Mouse (Mus musculus) thymus, adult 2 months (tissue): Measurements from ENCODE around the gene Dpyd. TPM values are rescaled to one million over a fixed set of nuclear protein-coding genes. Genes with fewer than 3 reads are reported as not detected.

Experiments used
- DNase-seq: peaks from one replicate; pipeline ENCODE4 v3.0.0; 2021
- H3K27ac ChIP-seq: fragments of 200-500 bp; 2 replicates; pipeline ENCODE4 v1.5.1; 2012; ENCODE audit warnings: low read length, control low read depth; ENCODE audit not compliant: control insufficient read depth, insufficient read depth
- H3K27me3 ChIP-seq: fragments of 200-500 bp; 2 replicates; pipeline ENCODE4 v1.6.1; 2012; ENCODE audit warnings: mild to moderate bottlenecking, low read length, moderate library complexity, mixed read lengths; ENCODE audit not compliant: control insufficient read depth, insufficient read depth
- H3K36me3 ChIP-seq: fragments of 200-500 bp; 2 replicates; pipeline ENCODE4 v1.6.1; 2012; ENCODE audit warnings: mild to moderate bottlenecking, low read length, moderate library complexity; ENCODE audit not compliant: control insufficient read depth, insufficient read depth
- H3K4me1 ChIP-seq: fragments of 200-500 bp; replicated peaks from 2 replicates; pipeline ENCODE4 v1.6.1; 2012; ENCODE audit warnings: low read length; ENCODE audit not compliant: control insufficient read depth, insufficient read depth
- H3K4me3 ChIP-seq: fragments of 200-500 bp; 2 replicates; pipeline ENCODE4 v1.5.1; 2012; ENCODE audit warnings: mild to moderate bottlenecking, low read length, control low read depth, moderate library complexity; ENCODE audit not compliant: control insufficient read depth, insufficient read depth
- CTCF ChIP-seq: fragments of 200-500 bp; IDR thresholded peaks from 2 replicates; pipeline ENCODE4 v1.5.1; 2012; ENCODE audit warnings: mild to moderate bottlenecking, control low read depth, low read length, moderate library complexity, borderline replicate concordance; ENCODE audit not compliant: control insufficient read depth, poor library complexity, insufficient read depth; ENCODE audit errors: extremely low read depth
- POLR2A ChIP-seq: fragments of 200-500 bp; IDR thresholded peaks from 2 replicates; pipeline ENCODE4 v1.6.1; 2012; ENCODE audit warnings: mild to moderate bottlenecking, low read length, control low read depth, moderate library complexity; ENCODE audit not compliant: control insufficient read depth, poor library complexity, insufficient read depth; ENCODE audit errors: extremely low read depth
- WGBS: fragments of 180-500 bp; shearing (Covaris S2); methylation state at CpG from one replicate; pipeline ENCODE4 v1.1.7; 2018; 5-methylcytosine and 5-hydroxymethylcytosine counted together
- polyA plus RNA-seq: library from polyadenylated mRNA; depleted of rRNA; stranded (reverse); fragments of >200 nt; gene quantifications from 2 replicates; pipeline ENCODE4 v1.2.3, GENCODE M21; 2012

Dpyd gene
- polyA plus RNA-seq, 1 experiment, result 0.85 TPM

GRCm38 (mm10) chr3:119021255-119021654, 459.3 kb downstream of the Dpyd start:
- TF ChIP-seq POLR2A, result no peak
- Histone ChIP-seq H3K27ac (no peak overlapping the region), H3K4me1 (no peaks in the 10 kb centered on the region), H3K36me3 (no peaks in the 10 kb centered on the region), H3K27me3 (no peaks in the 10 kb centered on the region), H3K4me3 (no peak overlapping the region)
- WGBS, result 90% methylated on average over 7 of the region's 7 CpGs
- DNase-seq, result no peak

GRCm38 (mm10) chr3:119042611-119043010, 480.7 kb downstream of the Dpyd start:
- no peak for DNase-seq
- Histone ChIP-seq H3K27me3 (no peaks in the 10 kb centered on the region), H3K4me1 (no peaks in the 10 kb centered on the region), H3K4me3 (no peak overlapping the region), H3K27ac (no peak overlapping the region), H3K36me3 (no peaks in the 10 kb centered on the region)
- TF ChIP-seq CTCF (no peak), POLR2A (no peak)
- WGBS, result 79% methylated on average over 1 of the region's 1 CpGs

- TF ChIP-seq CTCF (no peak), POLR2A (no peak)
- H3K27ac ChIP-seq, result no peak overlapping the region
- DNase-seq, result no peak
- WGBS, result 91% methylated on average over 1 of the region's 1 CpGs
- H3K4me3 ChIP-seq, result no peak overlapping the region
- H3K4me1 ChIP-seq, result no peaks in the 10 kb centered on the region
- no peaks in the 10 kb centered on the region for H3K36me3 ChIP-seq
- H3K27me3 ChIP-seq, result no peaks in the 10 kb centered on the region
Measured at GRCm38 (mm10) chr3:119056144-119056543, 494.2 kb downstream of the Dpyd start.

GRCm38 (mm10) chr3:119063214-119063613, 501.3 kb downstream of the Dpyd start:
- Histone ChIP-seq H3K4me1 (no peaks in the 10 kb centered on the region), H3K27me3 (no peaks in the 10 kb centered on the region), H3K27ac (no peak overlapping the region), H3K36me3 (no peaks in the 10 kb centered on the region), H3K4me3 (no peak overlapping the region)
- DNase-seq, result no peak
- no peak for TF ChIP-seq POLR2A
- TF ChIP-seq CTCF, result no peak
- 70% methylated on average over 4 of the region's 4 CpGs for WGBS

- Histone ChIP-seq H3K4me3 (no peak overlapping the region), H3K27me3 (no peaks in the 10 kb centered on the region), H3K27ac (no peak overlapping the region), H3K4me1 (no peaks in the 10 kb centered on the region), H3K36me3 (no peaks in the 10 kb centered on the region)
- no peak for DNase-seq
- WGBS, result 15% methylated on average over 1 of the region's 1 CpGs
- TF ChIP-seq POLR2A (no peak), CTCF (no peak)
Measured at GRCm38 (mm10) chr3:119063642-119064041, 501.7 kb downstream of the Dpyd start.

GRCm38 (mm10) chr3:119064746-119065145, 502.8 kb downstream of the Dpyd start:
- no peak overlapping the region for H3K4me3 ChIP-seq
- DNase-seq, result no peak
- no peaks in the 10 kb centered on the region for H3K36me3 ChIP-seq
- TF ChIP-seq POLR2A, result no peak
- no peak for TF ChIP-seq CTCF
- no peaks in the 10 kb centered on the region for H3K4me1 ChIP-seq
- no peak overlapping the region for H3K27ac ChIP-seq
- 90% methylated on average over 7 of the region's 7 CpGs for WGBS
- no peaks in the 10 kb centered on the region for H3K27me3 ChIP-seq

- Histone ChIP-seq H3K36me3 (no peaks in the 10 kb centered on the region), H3K27me3 (no peaks in the 10 kb centered on the region), H3K27ac (no peak overlapping the region), H3K4me1 (no peaks in the 10 kb centered on the region), H3K4me3 (no peak overlapping the region)
- DNase-seq, result no peak
- WGBS, result 93% methylated on average over 9 of the region's 9 CpGs
- TF ChIP-seq CTCF, result no peak
- no peak for TF ChIP-seq POLR2A
Measured at GRCm38 (mm10) chr3:119067221-119067620, 505.3 kb downstream of the Dpyd start.
